Mouse (Mus musculus): ENCODE results near the gene Fam167b. TPM values are rescaled to one million over a fixed set of nuclear protein-coding genes. Genes with fewer than 3 reads are reported as not detected.

The Fam167b gene
- polyA plus RNA-seq, 1 experiment from 2014 or later: 0.19 TPM

DNA sequence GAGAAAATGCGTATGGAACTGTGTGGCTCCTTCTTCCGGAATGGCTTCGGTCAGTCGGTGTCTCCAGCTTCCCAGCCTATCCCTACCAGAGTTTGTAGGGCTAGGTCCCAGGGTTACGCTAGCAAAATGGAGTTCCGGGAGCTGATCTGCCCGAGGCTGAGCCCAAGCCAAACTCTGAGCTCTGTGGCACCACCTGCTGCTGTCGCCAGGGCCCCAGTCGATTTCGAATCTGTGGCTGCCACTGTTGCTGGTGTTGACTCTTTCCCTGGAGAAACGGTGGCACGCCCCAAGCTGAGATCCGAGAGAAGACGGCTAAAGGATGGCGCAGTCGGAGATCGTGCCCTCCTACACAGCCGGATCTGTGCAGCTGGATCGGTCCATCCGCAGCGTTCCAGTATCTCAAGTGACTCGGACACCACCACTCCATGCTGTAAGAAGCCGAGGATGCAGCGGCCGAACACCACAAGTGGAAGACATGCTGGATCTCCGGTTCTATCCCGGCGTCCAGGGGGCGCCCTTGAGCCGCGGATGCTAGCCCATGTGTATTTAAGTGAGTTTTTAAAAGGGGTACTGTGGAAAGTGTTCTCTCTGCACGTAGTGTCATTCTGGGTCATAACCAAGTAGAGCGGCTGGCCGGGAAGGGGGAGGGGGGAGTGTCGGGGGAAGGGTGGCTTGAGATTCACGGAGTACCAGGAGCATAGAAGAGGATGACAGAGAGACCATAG, 6.7 kb upstream of the Fam167b start:
- no peaks in the 10 kb centered on the region for H3K9me3 ChIP-seq (ENCODE audit: control insufficient read depth, low read length)
- ATAC-seq (ENCODE audit: low FRiP score) (peak; percentile 75), DNase-seq (ENCODE audit: low spot score, missing footprints) (peak; percentile 98)
- 2% methylated on average over 36 of the region's 36 CpGs for WGBS
- no peaks in the 10 kb centered on the region for H3K36me3 ChIP-seq (ENCODE audit: control insufficient read depth, insufficient read depth, low read length)
- peaks cover 5% of the 10 kb centered on the region for H3K4me1 ChIP-seq (ENCODE audit: control insufficient read depth, insufficient read depth, low read length)
- H3K9ac ChIP-seq (ENCODE audit: low read length): peak overlapping the region; percentile 34
- peak overlapping the region; percentile 55 for H3K4me2 ChIP-seq
- peak overlapping the region; percentile 23 for H3K4me3 ChIP-seq (ENCODE audit: low read depth, low read length)
- H3K27ac ChIP-seq (ENCODE audit: low read depth, low read length): no peak overlapping the region
- no peaks in the 10 kb centered on the region for H3K27me3 ChIP-seq (ENCODE audit: control insufficient read depth, insufficient read depth, low read length)

DNA sequence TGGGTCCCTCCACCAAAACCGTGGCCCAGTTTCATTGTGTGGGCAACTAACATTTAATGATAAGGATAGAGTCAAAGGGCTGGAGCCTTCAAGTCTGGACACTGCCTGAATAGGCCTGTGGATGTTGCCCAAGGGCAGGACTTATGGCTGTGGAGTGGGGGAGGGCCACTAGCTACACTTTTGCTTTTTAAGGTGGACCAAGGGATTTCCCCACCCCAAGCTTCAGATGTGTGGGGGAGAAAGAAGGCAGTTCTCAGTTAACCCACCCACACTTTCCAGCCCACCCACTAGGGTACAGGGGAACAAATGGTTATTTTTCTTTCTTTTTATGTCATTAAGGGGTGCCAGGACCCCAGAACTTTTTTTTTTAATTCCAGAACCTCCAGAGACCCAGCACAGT, 6.0 kb upstream of the Fam167b start:
- no peak overlapping the region for H3K27ac ChIP-seq (ENCODE audit: low read depth, low read length)
- no peaks in the 10 kb centered on the region for H3K9me3 ChIP-seq (ENCODE audit: control insufficient read depth, low read length)
- H3K4me2 ChIP-seq: peak overlapping the region; percentile 55
- no peaks in the 10 kb centered on the region for H3K36me3 ChIP-seq (ENCODE audit: control insufficient read depth, insufficient read depth, low read length)
- no peaks in the 10 kb centered on the region for H3K27me3 ChIP-seq (ENCODE audit: control insufficient read depth, insufficient read depth, low read length)
- peak overlapping the region; percentile 23; the same call in 1 of the 2 replicates for H3K4me3 ChIP-seq (ENCODE audit: low read depth, low read length)
- no peak for ATAC-seq (ENCODE audit: low FRiP score)
- H3K4me1 ChIP-seq (ENCODE audit: control insufficient read depth, insufficient read depth, low read length): peaks cover 5% of the 10 kb centered on the region
- WGBS: 74% methylated on average over 1 of the region's 1 CpGs
- DNase-seq (ENCODE audit: low spot score, missing footprints): no peak
- peak overlapping the region; percentile 34; the same call in 1 of the 2 replicates for H3K9ac ChIP-seq (ENCODE audit: low read length)

DNA sequence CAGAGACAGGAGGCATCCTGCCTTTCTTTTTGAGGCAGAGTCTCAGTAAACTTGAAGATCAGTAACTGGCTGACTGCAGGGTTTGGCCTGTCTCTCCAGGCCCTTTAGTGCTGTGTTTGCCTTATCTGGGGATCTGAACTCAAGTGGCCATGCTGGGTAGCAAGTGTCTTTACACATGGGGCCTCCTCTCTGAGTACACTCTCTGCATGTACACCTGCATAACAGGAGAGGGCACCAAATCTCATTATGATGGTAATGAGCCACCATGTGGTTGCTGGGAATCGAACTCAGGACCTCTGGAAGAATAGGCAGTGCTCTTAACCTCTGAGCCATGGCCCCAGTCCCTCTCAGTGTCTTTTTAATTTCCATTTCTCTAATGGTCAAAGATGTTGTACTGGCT, 3.9 kb upstream of the Fam167b start:
- ATAC-seq (ENCODE audit: low FRiP score) (no peak), DNase-seq (ENCODE audit: low spot score, missing footprints) (no peak)
- H3K4me3 ChIP-seq (ENCODE audit: low read depth, low read length): no peak overlapping the region
- H3K27me3 ChIP-seq (ENCODE audit: control insufficient read depth, insufficient read depth, low read length): no peaks in the 10 kb centered on the region
- no peak overlapping the region for H3K27ac ChIP-seq (ENCODE audit: low read depth, low read length)
- no peaks in the 10 kb centered on the region for H3K36me3 ChIP-seq (ENCODE audit: control insufficient read depth, insufficient read depth, low read length)
- no peaks in the 10 kb centered on the region for H3K9me3 ChIP-seq (ENCODE audit: control insufficient read depth, low read length)
- WGBS: 81% methylated on average over 1 of the region's 1 CpGs
- H3K9ac ChIP-seq (ENCODE audit: low read length): no peak overlapping the region
- peaks cover 5% of the 10 kb centered on the region for H3K4me1 ChIP-seq (ENCODE audit: control insufficient read depth, insufficient read depth, low read length)
- H3K4me2 ChIP-seq: no peak overlapping the region

DNA sequence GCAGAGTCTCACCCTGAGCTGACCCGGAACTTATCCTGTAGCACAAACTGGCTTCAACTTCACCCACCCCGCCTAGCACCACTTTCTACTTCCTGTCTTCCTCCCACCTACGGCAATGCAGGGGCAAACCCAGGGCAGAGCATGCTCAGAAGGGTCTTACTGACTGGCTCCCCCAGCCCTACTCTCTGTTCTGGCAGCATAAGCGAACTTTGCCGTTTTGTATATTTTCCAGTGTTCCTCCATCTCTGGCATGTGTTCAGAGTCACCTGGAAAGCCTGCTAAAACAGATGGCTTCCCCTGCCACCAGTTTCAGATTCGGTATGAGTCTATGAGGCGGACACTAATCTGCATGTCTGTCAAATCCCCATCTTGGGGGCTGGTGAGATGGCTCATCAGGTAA, 2.0 kb upstream of the Fam167b start:
- no peak for ATAC-seq (ENCODE audit: low FRiP score)
- Histone ChIP-seq H3K36me3 (ENCODE audit: control insufficient read depth, insufficient read depth, low read length) (no peaks in the 10 kb centered on the region), H3K4me3 (ENCODE audit: low read depth, low read length) (no peak overlapping the region), H3K4me2 (no peak overlapping the region), H3K9ac (ENCODE audit: low read length) (no peak overlapping the region), H3K4me1 (ENCODE audit: control insufficient read depth, insufficient read depth, low read length) (peaks cover 5% of the 10 kb centered on the region), H3K27me3 (ENCODE audit: control insufficient read depth, insufficient read depth, low read length) (no peaks in the 10 kb centered on the region), H3K27ac (ENCODE audit: low read depth, low read length) (no peak overlapping the region), H3K9me3 (ENCODE audit: control insufficient read depth, low read length) (no peaks in the 10 kb centered on the region)
- 78% methylated on average over 7 of the region's 7 CpGs for WGBS
- DNase-seq (ENCODE audit: low spot score, missing footprints): no peak

DNA sequence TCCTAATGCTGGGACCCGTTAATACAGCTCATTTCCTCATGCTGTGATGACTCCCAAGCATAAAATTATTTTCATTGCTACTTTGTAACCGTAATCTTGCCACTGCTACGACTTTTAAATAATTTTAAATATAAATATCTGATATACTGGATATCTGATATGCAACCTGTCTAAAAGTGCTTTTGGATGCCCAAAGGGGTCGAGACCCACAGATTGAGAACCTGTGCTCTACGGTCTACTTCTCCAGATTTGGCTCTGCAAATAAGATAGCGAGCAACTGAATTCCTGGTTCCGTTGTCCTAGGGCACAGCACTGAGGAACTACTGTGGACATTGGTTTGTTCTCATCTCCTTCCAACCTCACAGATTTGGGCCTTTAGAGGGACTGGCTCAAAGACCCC, 661 bp downstream of the Fam167b start:
- DNase-seq (ENCODE audit: low spot score, missing footprints): no peak
- WGBS: 88% methylated on average over 7 of the region's 7 CpGs
- no peak overlapping the region for H3K4me2 ChIP-seq
- H3K27me3 ChIP-seq (ENCODE audit: control insufficient read depth, insufficient read depth, low read length): no peaks in the 10 kb centered on the region
- H3K27ac ChIP-seq (ENCODE audit: low read depth, low read length): no peak overlapping the region
- H3K36me3 ChIP-seq (ENCODE audit: control insufficient read depth, insufficient read depth, low read length): no peaks in the 10 kb centered on the region
- ATAC-seq (ENCODE audit: low FRiP score): no peak
- no peak overlapping the region for H3K4me3 ChIP-seq (ENCODE audit: low read depth, low read length)
- no peak overlapping the region for H3K9ac ChIP-seq (ENCODE audit: low read length)
- H3K4me1 ChIP-seq (ENCODE audit: control insufficient read depth, insufficient read depth, low read length): no peaks in the 10 kb centered on the region
- no peaks in the 10 kb centered on the region for H3K9me3 ChIP-seq (ENCODE audit: control insufficient read depth, low read length)

DNA sequence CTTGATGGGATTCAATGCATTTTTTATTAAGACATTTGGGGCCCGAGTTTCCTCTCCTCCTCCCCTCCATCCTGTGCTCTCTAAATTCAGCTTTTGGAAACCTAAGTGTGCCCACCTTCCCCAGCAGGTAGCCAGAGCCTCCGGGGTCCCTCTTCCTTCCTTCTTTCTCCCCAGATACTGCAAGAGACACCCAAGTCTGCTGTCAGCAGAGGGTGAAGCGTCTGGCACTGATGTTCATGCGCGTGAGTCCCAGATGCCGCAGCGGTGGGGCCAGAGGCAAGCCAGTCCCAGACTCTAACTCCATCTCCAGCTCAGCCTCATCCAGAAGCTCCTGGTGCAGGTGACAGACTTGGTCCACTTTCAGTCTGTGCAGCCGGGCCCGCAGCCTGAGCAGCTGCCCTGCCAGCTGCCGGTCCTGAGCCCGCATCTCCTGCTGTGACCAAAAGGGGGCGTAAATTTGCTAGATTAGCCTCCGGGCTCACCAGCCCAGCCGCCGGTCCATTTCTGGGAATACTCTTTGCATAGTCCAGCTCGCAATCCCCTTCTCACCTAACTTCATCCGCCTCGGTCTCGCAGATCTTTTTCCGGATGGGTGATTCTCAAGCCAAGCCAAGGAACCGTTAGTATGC, 1.4 kb downstream of the Fam167b start:
- no peak overlapping the region for H3K27ac ChIP-seq (ENCODE audit: low read depth, low read length)
- H3K4me3 ChIP-seq (ENCODE audit: low read depth, low read length): no peak overlapping the region
- no peaks in the 10 kb centered on the region for H3K36me3 ChIP-seq (ENCODE audit: control insufficient read depth, insufficient read depth, low read length)
- 28% methylated on average over 21 of the region's 21 CpGs for WGBS
- peak overlapping the region; percentile 8; the same call in 1 of the 2 replicates for H3K4me2 ChIP-seq
- no peaks in the 10 kb centered on the region for H3K27me3 ChIP-seq (ENCODE audit: control insufficient read depth, insufficient read depth, low read length)
- no peaks in the 10 kb centered on the region for H3K9me3 ChIP-seq (ENCODE audit: control insufficient read depth, low read length)
- H3K4me1 ChIP-seq (ENCODE audit: control insufficient read depth, insufficient read depth, low read length): no peaks in the 10 kb centered on the region
- H3K9ac ChIP-seq (ENCODE audit: low read length): 0 out of 2 replicates have a peak overlapping the region, but pooled peaks have one; percentile 13
- DNase-seq (ENCODE audit: low spot score, missing footprints) (peak; percentile 96), ATAC-seq (ENCODE audit: low FRiP score) (no peak)

DNA sequence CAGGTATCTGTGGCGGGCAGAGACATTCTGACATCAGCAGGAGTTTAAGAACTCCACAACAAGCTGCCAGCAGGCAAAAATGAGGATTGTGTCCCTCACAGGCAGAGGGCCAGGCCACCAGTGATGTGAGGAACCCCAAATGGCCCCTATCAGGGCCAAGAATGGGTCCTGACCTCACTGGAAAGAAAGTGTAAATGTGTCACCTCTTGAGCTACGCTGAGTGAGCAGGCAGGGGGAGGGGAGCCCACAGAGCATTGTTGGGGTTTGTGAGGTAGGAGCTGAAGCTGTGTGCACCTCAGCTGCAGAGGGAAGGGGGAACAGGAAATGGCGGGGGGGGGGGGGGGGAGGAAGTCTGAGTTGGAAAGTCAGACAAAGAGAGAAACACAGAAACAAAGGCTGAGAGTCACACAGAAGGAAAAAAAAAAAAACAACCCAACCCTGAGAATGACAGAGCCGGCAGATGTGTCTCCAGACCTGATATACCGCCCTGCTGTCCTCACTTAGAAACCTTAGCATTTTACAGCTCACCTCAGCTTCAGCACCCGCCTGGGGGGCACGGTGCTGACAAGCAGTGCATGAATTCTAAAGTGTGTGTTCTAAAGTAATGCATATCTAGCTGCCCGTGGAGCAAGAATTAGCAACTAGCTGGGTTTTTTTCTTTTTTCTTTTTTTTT, 3.0 kb downstream of the Fam167b start:
- Histone ChIP-seq H3K36me3 (ENCODE audit: control insufficient read depth, insufficient read depth, low read length) (no peaks in the 10 kb centered on the region), H3K4me2 (no peak overlapping the region), H3K9me3 (ENCODE audit: control insufficient read depth, low read length) (no peaks in the 10 kb centered on the region), H3K9ac (ENCODE audit: low read length) (no peak overlapping the region), H3K4me3 (ENCODE audit: low read depth, low read length) (no peak overlapping the region), H3K4me1 (ENCODE audit: control insufficient read depth, insufficient read depth, low read length) (no peaks in the 10 kb centered on the region), H3K27me3 (ENCODE audit: control insufficient read depth, insufficient read depth, low read length) (no peaks in the 10 kb centered on the region), H3K27ac (ENCODE audit: low read depth, low read length) (no peak overlapping the region)
- 70% methylated on average over 7 of the region's 8 CpGs for WGBS
- DNase-seq (ENCODE audit: low spot score, missing footprints) (no peak), ATAC-seq (ENCODE audit: low FRiP score) (no peak)

DNA sequence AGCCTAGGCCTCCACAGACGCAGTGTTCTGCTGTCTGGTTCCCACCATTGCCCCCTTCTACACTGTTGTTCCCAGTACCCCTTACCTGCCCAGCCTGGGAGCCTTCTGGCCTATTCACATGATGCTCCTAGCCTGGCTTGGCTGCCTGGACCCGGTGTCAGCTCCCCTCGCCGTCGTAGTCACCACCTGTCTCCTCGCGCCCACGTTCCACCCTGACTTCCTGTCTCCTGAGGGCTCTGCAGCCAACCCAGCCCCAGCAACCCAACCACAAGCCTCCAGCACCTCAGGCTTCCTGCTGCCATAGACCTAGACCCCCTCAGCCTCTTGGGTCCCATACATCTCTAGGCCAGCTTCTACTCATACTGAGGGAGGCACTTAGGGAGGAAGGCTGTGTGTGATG, 4.9 kb downstream of the Fam167b start, which contains the start of gene Lck:
Lck (minus strand) TSS at position 212 of the 400 bp plus-strand sequence.
- Histone ChIP-seq H3K9me3 (ENCODE audit: control insufficient read depth, low read length) (no peaks in the 10 kb centered on the region), H3K4me2 (no peak within 1 kb of the TSS), H3K27ac (ENCODE audit: low read depth, low read length) (no peak within 1 kb of the TSS), H3K27me3 (ENCODE audit: control insufficient read depth, insufficient read depth, low read length) (no peaks in the 10 kb centered on the region), H3K9ac (ENCODE audit: low read length) (no peak within 1 kb of the TSS), H3K4me3 (ENCODE audit: low read depth, low read length) (no peak within 1 kb of the TSS), H3K4me1 (ENCODE audit: control insufficient read depth, insufficient read depth, low read length) (no peaks in the 10 kb centered on the region), H3K36me3 (ENCODE audit: control insufficient read depth, insufficient read depth, low read length) (no peaks in the 10 kb centered on the region)
- no peak for DNase-seq (ENCODE audit: low spot score, missing footprints)
- ATAC-seq (ENCODE audit: low FRiP score): no peak
- 89% methylated on average over 8 of the region's 8 CpGs for WGBS

DNA sequence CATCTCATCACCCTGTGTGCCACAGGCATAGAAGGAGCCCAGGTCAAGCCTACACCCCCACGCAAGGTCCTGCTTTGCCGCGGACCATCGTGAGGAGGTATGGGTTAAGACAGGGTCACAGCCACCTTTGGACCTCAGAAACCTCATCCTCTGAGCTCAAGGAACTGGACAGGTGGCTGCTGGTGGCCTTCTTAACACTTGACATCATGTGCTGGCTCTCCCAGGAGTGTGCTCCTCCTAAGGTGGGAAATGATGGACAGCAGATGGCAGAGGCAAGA, 5.3 kb downstream of the Fam167b start:
- DNase-seq (ENCODE audit: low spot score, missing footprints): no peak
- no peaks in the 10 kb centered on the region for H3K9me3 ChIP-seq (ENCODE audit: control insufficient read depth, low read length)
- H3K27me3 ChIP-seq (ENCODE audit: control insufficient read depth, insufficient read depth, low read length): no peaks in the 10 kb centered on the region
- H3K27ac ChIP-seq (ENCODE audit: low read depth, low read length): no peak overlapping the region
- H3K4me2 ChIP-seq: no peak overlapping the region
- H3K4me3 ChIP-seq (ENCODE audit: low read depth, low read length): no peak overlapping the region
- H3K36me3 ChIP-seq (ENCODE audit: control insufficient read depth, insufficient read depth, low read length): no peaks in the 10 kb centered on the region
- WGBS: 97% methylated on average over 4 of the region's 4 CpGs
- H3K4me1 ChIP-seq (ENCODE audit: control insufficient read depth, insufficient read depth, low read length): no peaks in the 10 kb centered on the region
- H3K9ac ChIP-seq (ENCODE audit: low read length): no peak overlapping the region
- ATAC-seq (ENCODE audit: low FRiP score): no peak
